Mouse (Mus musculus) olfactory bulb, adult 2 months (tissue): ENCODE results near the gene Samsn1.

Experiments
- CTCF ChIP-seq: fragments of 200-500 bp; IDR thresholded peaks from 2 replicates; pipeline ENCODE4 v1.5.1; 2012; ENCODE audit warnings: low read depth, mild to moderate bottlenecking, low read length, moderate library complexity; ENCODE audit not compliant: insufficient read depth
- POLR2A ChIP-seq: fragments of 200-500 bp; IDR thresholded peaks from 2 replicates; pipeline ENCODE4 v1.6.1; 2012; ENCODE audit warnings: mild to moderate bottlenecking, low read depth, low read length, moderate library complexity; ENCODE audit not compliant: insufficient read depth

DNA sequence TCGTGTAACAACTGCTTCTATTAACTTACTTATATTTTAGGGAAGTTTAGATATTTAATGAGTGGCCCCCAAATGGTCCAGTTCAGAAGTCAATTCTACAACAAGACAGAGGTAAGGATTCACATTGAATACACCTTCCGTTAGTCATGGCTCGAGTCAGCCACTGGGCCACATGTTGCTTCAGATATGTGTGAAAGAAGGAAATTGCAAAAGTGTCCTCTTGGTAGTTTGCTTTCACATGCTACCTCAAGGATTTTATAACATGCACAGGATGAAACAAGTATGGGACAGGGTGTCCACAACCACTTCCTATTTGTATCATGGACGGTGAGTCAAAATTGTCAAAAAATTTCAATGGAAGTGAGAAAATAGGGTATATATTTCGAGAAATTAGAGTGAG lies 110.0 kb downstream of the Samsn1 start:
- no peak for TF ChIP-seq POLR2A
- no peak for TF ChIP-seq CTCF
